Mouse (Mus musculus): ENCODE data around the gene Mob1a.
"Not testable (repeated sequence)": the region's sequence is repeated elsewhere in the genome, so short reads cannot be mapped to it uniquely, and the experiment has no call there.

The Mob1a gene

DNA sequence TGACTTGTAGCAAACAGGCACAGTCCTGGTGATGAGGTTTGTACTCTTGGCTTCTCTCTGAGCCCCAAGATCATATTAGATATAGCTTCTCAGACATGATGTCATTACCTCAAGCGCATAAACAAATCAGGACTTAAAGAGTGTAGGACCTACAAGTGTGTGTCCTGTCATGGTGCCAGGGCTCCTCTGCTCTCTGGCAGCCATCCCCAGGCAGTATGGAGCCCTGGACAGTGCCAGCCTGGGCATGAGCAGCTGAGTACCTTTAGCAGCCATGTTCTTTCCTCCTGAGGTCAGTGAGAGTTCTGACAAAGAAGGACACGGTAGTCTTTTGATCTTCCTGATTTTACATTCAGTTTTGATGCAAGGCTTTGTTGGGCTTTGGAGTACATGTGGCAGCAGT lies 17.1 kb downstream of the Mob1a start:
- DNase-seq (ENCODE audit: low spot score in 2 of 2): no peak

DNA sequence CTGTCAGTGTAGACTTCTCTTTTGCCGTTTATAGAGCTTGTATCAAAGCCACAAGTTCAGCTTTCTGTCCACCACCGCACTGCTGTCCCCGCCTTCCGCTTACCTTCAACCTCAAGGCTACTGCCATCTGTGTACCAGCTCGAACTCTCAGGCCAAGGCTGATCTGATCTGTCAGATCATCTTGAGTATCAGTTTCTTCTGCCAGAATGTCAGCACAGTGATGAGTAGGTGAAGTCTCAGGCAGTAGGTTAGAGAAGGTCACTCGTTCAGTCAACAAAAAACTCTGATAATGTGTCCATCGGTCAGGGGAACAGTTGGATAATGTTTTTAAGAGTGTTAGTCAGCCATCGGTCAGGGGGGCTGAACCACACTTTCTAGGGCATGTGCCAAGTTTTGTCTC lies 19.5 kb downstream of the Mob1a start:
- DNase-seq (ENCODE audit: low spot score in 2 of 2): not testable (repeated sequence)

DNA sequence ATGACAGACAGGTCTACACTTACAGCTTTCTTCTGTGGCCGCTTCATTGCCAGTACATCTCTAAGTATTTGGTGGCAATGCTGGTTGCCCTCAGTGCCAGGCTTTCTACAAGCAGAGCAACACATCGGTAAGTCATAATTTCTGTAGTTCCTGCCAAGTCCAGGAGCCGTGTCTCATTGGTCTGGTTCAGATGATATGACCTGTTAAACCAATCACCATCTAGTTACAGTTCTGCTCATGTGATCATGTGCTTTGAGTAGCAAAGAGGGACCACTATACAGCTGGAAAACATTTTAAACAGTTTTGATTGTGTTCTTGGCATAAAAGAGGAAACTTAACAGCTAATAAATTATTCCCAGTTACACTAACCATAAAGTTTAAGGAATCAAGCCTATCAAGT lies 22.1 kb downstream of the Mob1a start:
- DNase-seq (ENCODE audit: low spot score in 2 of 2): no peak

- no peak for DNase-seq (ENCODE audit: low spot score in 2 of 2)
Observed at GRCm38 (mm10) chr6:83348873-83349272, 23.1 kb downstream of the Mob1a start, which contains the start of gene Bola3. Gene Bola3, plus strand, starts transcription at chr6:83349147.

DNA sequence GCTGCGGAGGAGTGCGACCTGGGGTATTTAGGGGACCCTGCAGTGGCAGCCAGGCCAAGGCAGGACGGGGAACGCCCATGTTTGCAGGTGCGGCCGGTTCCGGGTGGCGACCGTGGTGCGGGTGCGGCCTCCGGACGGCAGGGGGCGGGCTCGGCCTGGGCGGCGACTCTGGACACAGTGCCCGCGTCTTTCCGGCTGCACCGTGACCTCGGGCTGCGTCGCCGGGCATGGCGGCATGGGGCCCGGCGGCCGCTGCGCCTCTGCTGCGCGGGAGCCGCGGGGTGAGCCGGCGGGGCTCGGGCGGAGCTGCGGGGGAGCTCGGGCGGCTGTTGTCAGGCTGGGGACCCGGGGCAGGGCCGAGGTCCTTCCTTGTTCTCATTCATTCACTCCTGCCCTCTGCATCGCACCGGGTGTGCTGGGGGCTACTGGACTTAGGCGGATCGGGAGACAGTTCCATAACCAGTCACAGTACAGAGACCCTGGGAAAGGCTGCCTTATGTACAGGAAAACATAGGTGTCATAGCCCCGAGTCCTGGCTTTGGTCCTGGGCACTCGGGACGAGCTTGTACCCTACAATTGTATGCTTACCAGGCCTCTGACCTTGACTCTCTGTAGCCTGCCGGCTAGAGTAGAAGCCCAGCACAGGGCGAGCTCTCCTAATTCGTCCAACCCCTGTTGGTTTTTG lies 23.6 kb downstream of the Mob1a start:
- peak; percentile 73 to 87 for DNase-seq (ENCODE audit: low spot score in 2 of 2)

GRCm38 (mm10) chr6:83350172-83350571 lies 24.4 kb downstream of the Mob1a start:
- DNase-seq (ENCODE audit: low spot score in 2 of 2): no peak

- DNase-seq (ENCODE audit: low spot score in 2 of 2): no peak
Observed at GRCm38 (mm10) chr6:83350851-83351405, 25.1 kb downstream of the Mob1a start.

- DNase-seq (ENCODE audit: low spot score in 2 of 2): no peak
Observed at GRCm38 (mm10) chr6:83351490-83352160, 25.8 kb downstream of the Mob1a start.

DNA sequence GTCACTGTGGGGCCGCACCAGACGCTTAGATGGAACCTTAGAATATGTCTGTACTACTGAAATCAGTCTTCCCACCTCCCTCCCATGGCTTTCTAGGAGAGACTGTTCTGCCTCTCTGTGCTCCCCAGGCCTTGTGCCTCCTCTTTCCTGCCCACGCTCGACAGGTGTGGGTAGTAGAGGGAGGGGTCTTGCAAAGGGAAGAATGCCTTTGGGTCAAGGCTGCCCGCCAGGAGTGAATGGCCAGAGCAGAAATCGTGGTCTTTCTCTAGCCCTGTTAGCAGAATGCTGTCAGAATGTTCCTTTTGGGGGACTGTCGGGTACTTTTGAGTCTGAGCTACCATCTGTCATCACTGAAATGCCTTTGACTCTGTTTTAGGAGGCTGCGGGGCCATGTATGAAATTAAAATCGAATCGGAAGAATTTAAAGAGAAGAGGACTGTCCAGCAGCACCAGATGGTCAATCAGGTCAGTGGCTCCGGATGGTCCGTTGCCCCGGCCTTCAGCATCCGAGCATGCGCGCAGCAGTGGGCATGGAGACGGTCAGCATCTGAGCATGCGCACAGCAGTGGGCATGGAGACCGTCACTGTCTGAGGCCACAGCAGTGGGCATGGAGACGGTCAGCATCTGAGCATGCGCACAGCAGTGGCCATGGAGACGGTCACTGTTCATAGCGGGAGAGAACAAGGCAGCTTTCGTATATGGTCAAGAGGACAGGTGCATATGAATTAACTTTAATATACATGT lies 27.0 kb downstream of the Mob1a start:
- DNase-seq (ENCODE audit: low spot score in 2 of 2): no peak

DNA sequence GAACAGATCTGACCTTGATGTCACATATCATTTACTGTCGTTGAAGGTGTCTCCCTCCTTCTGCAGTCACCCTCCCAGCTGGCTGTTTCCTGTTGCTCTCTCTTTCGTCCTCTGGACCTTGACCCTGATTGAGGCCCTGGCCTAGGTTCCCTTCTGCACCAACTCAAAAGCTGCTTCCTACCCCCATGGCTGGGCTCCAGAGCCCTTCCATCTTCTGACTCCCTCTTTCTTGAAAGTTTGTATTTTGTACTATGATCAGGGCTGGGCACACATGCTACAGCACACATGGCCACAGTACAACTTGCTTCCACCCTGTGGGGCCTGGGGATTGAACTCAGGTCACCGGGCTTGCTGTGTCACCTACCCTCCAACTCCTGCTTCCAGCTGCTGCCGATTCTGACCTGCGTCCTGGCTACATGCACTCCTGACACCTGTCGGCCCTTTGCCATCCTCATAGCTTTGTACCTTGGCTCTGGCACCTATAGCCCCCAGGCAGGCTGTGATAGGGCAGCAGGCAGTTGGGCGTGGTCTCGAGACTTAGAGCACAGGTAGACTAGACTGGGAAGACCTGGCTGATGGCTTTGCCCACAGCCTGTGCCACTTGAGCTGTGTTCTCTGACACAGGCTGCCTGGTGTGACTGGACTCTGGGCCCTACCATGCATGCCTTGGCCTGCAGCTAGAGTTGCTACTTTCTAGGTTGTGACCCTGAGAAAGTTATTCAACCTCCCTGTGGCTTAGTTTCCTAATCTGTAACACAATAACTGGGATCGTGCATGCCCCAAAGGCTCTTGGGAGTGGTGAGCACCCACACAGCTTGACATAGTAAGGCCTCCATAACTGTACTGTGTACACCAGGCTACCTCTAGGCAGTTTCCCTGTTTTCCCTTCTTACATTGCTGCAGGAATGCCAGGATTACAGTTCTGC lies 29.3 kb downstream of the Mob1a start:
- no peak for DNase-seq (ENCODE audit: low spot score in 2 of 2)

DNA sequence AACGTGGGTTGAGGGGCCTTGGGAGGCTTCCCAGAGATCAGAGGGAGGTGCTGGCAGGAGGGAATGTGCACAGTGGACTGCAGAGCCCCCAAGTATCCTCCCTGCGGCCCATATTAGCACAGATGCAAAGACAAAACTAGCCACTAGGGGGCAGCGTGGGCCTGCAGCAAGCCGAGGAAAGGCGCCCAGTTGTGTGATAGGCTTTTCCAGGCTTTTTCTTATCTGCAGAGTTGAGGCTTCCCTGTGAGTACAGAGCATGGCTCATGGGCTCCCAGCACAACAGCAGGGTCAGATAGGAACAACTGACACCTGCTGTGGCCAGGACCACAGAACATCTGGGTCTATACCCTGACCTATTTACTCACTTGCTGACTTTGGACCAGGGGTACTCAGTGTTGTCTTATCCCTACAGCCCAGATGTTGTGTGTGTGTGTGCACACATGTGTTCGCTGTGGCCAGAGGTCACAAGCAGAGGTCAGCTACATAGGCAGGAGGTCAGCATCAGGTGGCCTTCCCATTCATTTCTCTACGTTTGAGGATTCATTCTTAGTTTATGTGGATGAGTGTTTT lies 30.8 kb downstream of the Mob1a start:
- peak; percentile 48 to 81 for DNase-seq (ENCODE audit: low spot score in 2 of 2)

DNA sequence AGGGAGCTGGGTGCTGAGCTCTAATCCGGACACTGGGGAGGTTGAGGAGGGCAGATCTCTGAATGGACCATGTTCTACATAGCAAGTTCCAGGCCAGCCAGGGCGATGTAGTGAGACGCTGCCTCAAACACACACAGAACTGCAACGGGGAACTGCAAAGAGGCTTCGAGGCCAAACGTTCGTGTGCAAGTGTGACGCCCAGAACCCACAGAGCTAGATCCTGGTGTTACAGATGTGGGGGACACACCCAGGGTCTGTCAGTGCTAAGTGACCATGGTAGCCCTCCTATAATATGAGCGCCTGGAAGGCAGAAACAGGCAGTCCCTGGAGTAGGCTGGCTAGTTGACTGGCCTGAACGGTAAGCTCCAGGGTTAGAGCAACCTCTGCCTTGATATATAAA lies 31.6 kb downstream of the Mob1a start:
- no peak for DNase-seq (ENCODE audit: low spot score in 2 of 2)

DNA sequence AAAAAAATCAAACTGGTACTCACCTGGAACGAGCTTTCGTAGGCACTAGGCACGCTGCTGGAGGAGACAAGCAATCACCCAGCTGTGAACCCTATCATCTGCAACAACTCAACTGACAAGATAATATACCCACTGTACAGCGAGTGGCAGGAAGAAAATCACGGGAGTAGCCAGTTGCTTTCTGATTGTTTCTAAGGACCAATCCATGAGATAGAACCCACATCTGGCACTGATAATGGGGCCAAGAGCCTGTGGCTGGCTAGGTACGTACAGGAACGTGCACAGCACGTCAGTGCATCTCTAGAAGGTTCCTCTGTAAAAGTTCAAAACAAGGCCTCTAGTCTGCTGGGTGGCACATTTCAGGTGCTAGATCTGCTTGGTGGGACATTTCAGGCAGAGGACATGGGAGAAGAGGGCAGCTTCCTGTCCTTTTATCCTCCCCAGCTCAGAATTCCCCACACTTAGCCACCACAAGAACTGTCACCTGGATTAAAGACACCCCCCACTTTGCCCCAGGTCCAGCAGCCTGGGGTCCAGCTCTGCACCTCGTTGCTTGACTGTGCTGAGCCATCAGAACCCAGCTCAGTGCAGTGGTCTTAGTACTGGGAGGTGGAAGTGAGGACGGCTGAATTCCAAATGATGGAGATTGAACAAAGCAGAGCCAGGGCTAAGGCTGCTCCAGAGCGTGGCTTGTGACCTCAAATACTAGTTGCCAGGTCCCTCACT lies 35.9 kb downstream of the Mob1a start:
- no peak for DNase-seq (ENCODE audit: low spot score in 2 of 2)

- no peak for DNase-seq (ENCODE audit: low spot score in 2 of 2)
Observed at GRCm38 (mm10) chr6:83363075-83363474, 37.3 kb downstream of the Mob1a start.

DNA sequence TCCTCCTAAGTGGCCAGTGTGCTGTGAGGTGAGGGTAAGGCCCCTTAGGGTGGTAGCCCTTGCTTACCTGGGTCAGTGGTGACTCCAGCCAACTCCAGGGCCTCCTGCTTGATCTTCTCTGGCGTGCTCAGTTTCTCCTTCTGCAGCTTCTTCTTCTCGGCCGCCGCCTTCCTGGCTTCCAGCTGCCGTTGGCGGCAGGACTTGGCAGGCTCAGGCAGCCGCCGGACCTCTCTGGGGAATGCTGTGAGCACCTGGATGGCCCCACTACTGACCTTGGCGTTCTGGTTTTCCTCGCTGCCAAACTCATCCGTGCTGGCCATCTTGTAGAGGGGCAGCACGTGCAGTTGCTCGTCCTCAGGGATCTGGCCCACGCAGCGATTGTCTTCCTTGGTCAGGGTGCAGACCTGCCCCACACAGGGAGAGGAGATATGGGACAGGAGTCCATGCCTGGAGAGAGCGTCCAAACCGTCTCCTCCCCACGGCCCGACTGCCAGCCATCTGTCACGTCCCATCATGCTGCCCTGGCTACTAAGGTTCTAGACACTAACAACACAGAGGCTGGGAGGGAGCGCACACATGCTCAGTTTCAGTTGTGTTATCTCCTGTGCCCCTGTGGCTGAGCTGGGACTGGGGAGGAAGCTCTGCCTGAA lies 44.6 kb downstream of the Mob1a start:
- no peak for DNase-seq (ENCODE audit: low spot score in 2 of 2)

GRCm38 (mm10) chr6:83371350-83371749 lies 45.5 kb downstream of the Mob1a start:
- no peak for DNase-seq (ENCODE audit: low spot score in 2 of 2)

GRCm38 (mm10) chr6:83373704-83374300 lies 48.0 kb downstream of the Mob1a start:
- DNase-seq (ENCODE audit: low spot score in 2 of 2): no peak

GRCm38 (mm10) chr6:83381510-83382491 lies 56.0 kb downstream of the Mob1a start:
- DNase-seq (ENCODE audit: low spot score in 2 of 2): no peak
